Mouse (Mus musculus) spleen, postnatal 10 days (tissue): ENCODE measurements at regions not wholly inside any gene's neighbourhood (a gene's known extent, or its start where the extent isn't known, plus 50 kb on each side); places are given as distances from the start of the nearest gene placed in this dataset.
A peak's percentile ranks its signal among the peaks of the same experiment; 100 is the strongest.

Source experiments
- DNase-seq, 2 experiments: peaks; one replicate each; pipeline ENCODE4 v3.0.0; 2021 to 2022; ENCODE audit warnings: low spot score in 2 of 2

GRCm38 (mm10) chr13:83023972-83024371 lies 479.9 kb upstream of the Mef2c start:
- DNase-seq: no peak

GRCm38 (mm10) chr13:83035962-83036361 lies 467.9 kb upstream of the Mef2c start:
- DNase-seq: no peak

- no peak for DNase-seq
Measured at GRCm38 (mm10) chr13:83041506-83041905, 462.3 kb upstream of the Mef2c start.

GRCm38 (mm10) chr13:83045516-83045915 lies 458.3 kb upstream of the Mef2c start:
- no peak for DNase-seq

GRCm38 (mm10) chr13:83045970-83046369 lies 457.9 kb upstream of the Mef2c start:
- DNase-seq: no peak

GRCm38 (mm10) chr13:83046571-83047123 lies 457.2 kb upstream of the Mef2c start:
- no peak for DNase-seq

GRCm38 (mm10) chr13:83055865-83056264 lies 448.0 kb upstream of the Mef2c start:
- no peak for DNase-seq

GRCm38 (mm10) chr13:83056415-83056814 lies 447.4 kb upstream of the Mef2c start:
- no peak for DNase-seq

- no peak for DNase-seq
Measured at GRCm38 (mm10) chr13:83064727-83065126, 439.1 kb upstream of the Mef2c start.

GRCm38 (mm10) chr13:83065201-83065600 lies 438.6 kb upstream of the Mef2c start:
- DNase-seq: no peak

GRCm38 (mm10) chr13:83066115-83066753 lies 437.6 kb upstream of the Mef2c start:
- peak in 1 of 2 experiments; percentile 60 for DNase-seq

GRCm38 (mm10) chr13:83067496-83067895 lies 436.3 kb upstream of the Mef2c start:
- no peak for DNase-seq

GRCm38 (mm10) chr13:83068588-83068987 lies 435.2 kb upstream of the Mef2c start:
- no peak for DNase-seq

GRCm38 (mm10) chr13:83069293-83069692 lies 434.5 kb upstream of the Mef2c start:
- DNase-seq: no peak

GRCm38 (mm10) chr13:83072073-83072472 lies 431.8 kb upstream of the Mef2c start:
- DNase-seq: no peak

GRCm38 (mm10) chr13:83074219-83074965 lies 429.4 kb upstream of the Mef2c start:
- DNase-seq: no peak

GRCm38 (mm10) chr13:83075320-83075877 lies 428.4 kb upstream of the Mef2c start:
- peak in 1 of 2 experiments; percentile 66 for DNase-seq

- no peak for DNase-seq
Measured at GRCm38 (mm10) chr13:83076611-83077010, 427.2 kb upstream of the Mef2c start.

- DNase-seq: no peak
Measured at GRCm38 (mm10) chr13:83077085-83077484, 426.7 kb upstream of the Mef2c start.

GRCm38 (mm10) chr13:83079291-83079690 lies 424.5 kb upstream of the Mef2c start:
- DNase-seq: no peak

GRCm38 (mm10) chr13:83084948-83085347 lies 418.9 kb upstream of the Mef2c start:
- DNase-seq: peak in 1 of 2 experiments; percentile 14

GRCm38 (mm10) chr13:83099908-83100307 lies 403.9 kb upstream of the Mef2c start:
- no peak for DNase-seq

GRCm38 (mm10) chr13:83110610-83111009 lies 393.2 kb upstream of the Mef2c start:
- no peak for DNase-seq
